Mouse (Mus musculus) left cerebral cortex, adult 2 months (tissue): ENCODE measurements around the gene Galnt14. TPM values are rescaled to one million over a fixed set of nuclear protein-coding genes. Genes with fewer than 3 reads are reported as not detected.
A peak's percentile ranks its signal among the peaks of the same experiment; 100 is the strongest.

Experiments used
- DNase-seq, 2 experiments: peaks; one replicate each; pipeline ENCODE4 v3.0.0; 2021 to 2022; ENCODE audit warnings: low spot score in 2 of 2, mixed read lengths in 1 of 2; ENCODE audit errors: extremely low spot score in 1 of 2
- H3K27ac ChIP-seq: fragments of 200-600 bp; 2 replicates; pipeline ENCODE4 v1.8.1; 2022
- H3K4me3 ChIP-seq: fragments of 200-600 bp; 2 replicates; pipeline ENCODE4 v1.8.1; 2022
- CTCF ChIP-seq: fragments of 200-600 bp; IDR thresholded peaks from 2 replicates; pipeline ENCODE4 v1.8.1; 2022; ENCODE audit warnings: antibody characterized with exemption, mild to moderate bottlenecking, moderate library complexity
- intact Hi-C: fragments of 180-260 bp; cut with DNase I; formaldehyde crosslinking; loops from one replicate; pipeline ENCODE4 v1.15.1; 2025
- total RNA-seq, 2 experiments: library from RNA; stranded (reverse); gene quantifications; 2 replicates each; pipeline ENCODE4 v1.2.3; 2021

Galnt14 gene
- total RNA-seq, 2 experiments from 2014 or later, result 20.0 to 22.5 TPM

GRCm38 (mm10) chr17:73708451-73708850, 1.8 kb downstream of the Galnt14 start:
- TF ChIP-seq CTCF, result no peak
- Histone ChIP-seq H3K27ac (no peak overlapping the region), H3K4me3 (peak overlapping the region; percentile 65)
- DNase-seq, result no peak
- intact Hi-C loops, result no loop called here

GRCm38 (mm10) chr17:73703571-73703970, 6.7 kb downstream of the Galnt14 start:
- H3K27ac ChIP-seq, result no peak overlapping the region
- intact Hi-C loops, result no loop called here
- H3K4me3 ChIP-seq, result no peak overlapping the region
- DNase-seq, result no peak
- no peak for TF ChIP-seq CTCF

- Histone ChIP-seq H3K4me3 (no peak overlapping the region), H3K27ac (no peak overlapping the region)
- no peak for TF ChIP-seq CTCF
- DNase-seq, result no peak
- intact Hi-C loops, result no loop called here
These were observed 9.2 kb downstream of the Galnt14 start for GRCm38 (mm10) chr17:73701016-73701415.

GRCm38 (mm10) chr17:73699881-73700280, 10.4 kb downstream of the Galnt14 start:
- no peak for TF ChIP-seq CTCF
- intact Hi-C loops, result no loop called here
- no peak for DNase-seq
- Histone ChIP-seq H3K4me3 (no peak overlapping the region), H3K27ac (no peak overlapping the region)

GRCm38 (mm10) chr17:73694206-73694952, 15.9 kb downstream of the Galnt14 start:
- intact Hi-C loops, result no loop called here
- no peak overlapping the region for H3K27ac ChIP-seq
- no peak for TF ChIP-seq CTCF
- H3K4me3 ChIP-seq, result no peak overlapping the region
- no peak for DNase-seq

- H3K27ac ChIP-seq, result no peak overlapping the region
- H3K4me3 ChIP-seq, result no peak overlapping the region
- TF ChIP-seq CTCF, result no peak
- DNase-seq, result no peak
- intact Hi-C loops, result no loop called here
These were observed 22.0 kb downstream of the Galnt14 start for GRCm38 (mm10) chr17:73688261-73688660.

- Histone ChIP-seq H3K4me3 (no peak overlapping the region), H3K27ac (no peak overlapping the region)
- TF ChIP-seq CTCF, result no peak
- intact Hi-C loops, result no loop called here
- no peak for DNase-seq
These were observed 24.0 kb downstream of the Galnt14 start for GRCm38 (mm10) chr17:73686292-73686691.

- no peak for DNase-seq
- intact Hi-C loops, result no loop called here
These were observed 25.5 kb downstream of the Galnt14 start for GRCm38 (mm10) chr17:73684746-73685145.

GRCm38 (mm10) chr17:73671921-73672320, 38.3 kb downstream of the Galnt14 start:
- intact Hi-C loops, result no loop called here
- H3K27ac ChIP-seq, result no peak overlapping the region
- no peak for TF ChIP-seq CTCF
- no peak for DNase-seq
- no peak overlapping the region for H3K4me3 ChIP-seq

More at GRCm38 (mm10) chr17:73684746-73685145, 25.5 kb downstream of the Galnt14 start:
- Histone ChIP-seq H3K27ac (no peak overlapping the region), H3K4me3 (no peak overlapping the region)
- TF ChIP-seq CTCF, result no peak

- no peak for TF ChIP-seq CTCF
- intact Hi-C loops, result no loop called here
- no peak for DNase-seq
- no peak overlapping the region for H3K4me3 ChIP-seq
- H3K27ac ChIP-seq, result no peak overlapping the region
These were observed 40.2 kb downstream of the Galnt14 start for GRCm38 (mm10) chr17:73670048-73670447.

- Histone ChIP-seq H3K4me3 (no peak overlapping the region), H3K27ac (no peak overlapping the region)
- TF ChIP-seq CTCF, result no peak
- no peak for DNase-seq
- intact Hi-C loops, result no loop called here
These were observed 41.3 kb downstream of the Galnt14 start for GRCm38 (mm10) chr17:73668996-73669395.

GRCm38 (mm10) chr17:73663237-73663636, 47.0 kb downstream of the Galnt14 start:
- TF ChIP-seq CTCF, result no peak
- intact Hi-C loops, result no loop called here
- Histone ChIP-seq H3K4me3 (no peak overlapping the region), H3K27ac (no peak overlapping the region)
- DNase-seq, result no peak
